Mouse (Mus musculus): ENCODE results near the gene Lgi1. TPM values are rescaled to one million over a fixed set of nuclear protein-coding genes. Genes with fewer than 3 reads are reported as not detected.

Lgi1 gene
- total RNA-seq, 2 experiments from 2014 or later = 1.7 to 12.1 TPM

DNA sequence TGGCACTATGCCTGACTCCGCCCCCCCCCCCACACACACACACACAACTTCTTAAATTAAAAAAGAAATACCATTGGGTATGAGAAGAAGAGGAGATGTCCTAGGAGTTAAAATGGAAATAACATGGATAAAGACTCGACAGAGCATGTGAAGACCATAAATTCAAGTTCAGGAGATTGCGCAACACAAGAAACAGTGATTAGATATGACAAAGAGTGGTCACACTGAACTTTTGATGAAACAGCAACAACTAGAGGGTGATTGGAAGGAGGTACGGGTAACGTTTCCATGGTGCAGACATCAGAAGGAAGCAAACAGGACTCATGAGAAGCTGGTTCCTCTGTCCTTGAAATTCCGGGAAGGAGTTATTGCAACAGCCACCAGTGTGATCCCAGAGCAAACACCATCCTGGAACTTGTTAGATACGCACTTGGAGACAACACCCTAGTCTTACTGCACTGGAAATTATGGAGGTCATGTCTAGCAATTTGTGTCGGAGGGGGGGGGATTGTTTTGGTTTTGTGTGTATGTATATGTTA, 22.0 kb upstream of the Lgi1 start:
- Histone ChIP-seq H3K4me3 (no peak overlapping the region), H3K27ac (no peak overlapping the region)
- TF ChIP-seq CTCF (IDR thresholded peaks at IDR 0.05) = no peak
- intact Hi-C loops (cut with DNase I) = no loop called here
- DNase-seq = no peak

DNA sequence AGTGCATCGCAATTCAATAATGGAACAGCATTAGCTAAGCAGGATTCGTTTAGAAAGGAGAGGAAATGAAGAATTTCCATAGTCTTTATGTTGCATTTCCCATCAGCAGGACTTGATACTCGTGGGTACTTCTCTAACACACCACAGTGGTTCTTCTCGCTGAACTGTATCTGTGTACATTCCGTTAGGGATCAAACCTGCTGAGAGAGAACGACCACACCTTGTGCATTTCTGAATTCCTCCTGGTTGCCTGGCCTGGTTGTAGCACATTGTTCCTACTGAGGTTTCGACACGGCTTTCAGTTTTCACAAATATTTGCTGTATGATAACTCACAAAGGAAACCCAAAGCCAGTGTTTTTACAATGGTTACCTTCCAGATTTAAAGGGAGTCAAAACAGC, 19.6 kb upstream of the Lgi1 start:
- intact Hi-C loops (cut with DNase I) = no loop called here
- Histone ChIP-seq H3K4me3 (no peak overlapping the region), H3K27ac (no peak overlapping the region)
- TF ChIP-seq CTCF (IDR thresholded peaks at IDR 0.05) = no peak
- DNase-seq = no peak

- intact Hi-C loops (cut with DNase I) = no loop called here
- TF ChIP-seq CTCF (IDR thresholded peaks at IDR 0.05) = no peak
- H3K4me3 ChIP-seq = peak overlapping the region; percentile 1; the same call in 1 of the 2 replicates
- H3K27ac ChIP-seq = no peak overlapping the region
- no peak for DNase-seq
Measured at GRCm38 (mm10) chr19:38245361-38246176, 18.8 kb upstream of the Lgi1 start.

DNA sequence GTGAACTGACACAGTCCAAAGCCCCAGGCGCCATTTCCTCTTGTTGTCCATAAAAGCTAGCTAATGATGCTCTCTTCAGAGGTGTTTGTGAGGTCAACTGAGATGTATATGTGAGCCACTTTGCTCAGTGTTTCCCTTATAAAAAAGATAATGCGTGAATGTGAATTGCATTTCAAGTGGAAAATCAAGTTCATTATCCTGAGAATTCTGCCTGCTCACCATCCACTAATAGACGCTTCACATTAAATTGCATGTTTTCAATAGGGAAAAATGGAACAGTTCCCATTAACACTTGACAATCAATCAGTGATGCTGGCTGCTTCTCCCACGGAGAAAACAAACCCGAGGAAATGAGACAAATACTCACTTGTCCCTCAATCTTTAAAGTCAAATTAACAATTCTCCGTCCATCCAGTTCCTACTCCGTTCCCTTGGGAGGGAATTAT, 18.1 kb upstream of the Lgi1 start:
- H3K27ac ChIP-seq = no peak overlapping the region
- no peak for TF ChIP-seq CTCF (IDR thresholded peaks at IDR 0.05)
- no peak for DNase-seq
- no peak overlapping the region for H3K4me3 ChIP-seq
- intact Hi-C loops (cut with DNase I) = no loop called here

DNA sequence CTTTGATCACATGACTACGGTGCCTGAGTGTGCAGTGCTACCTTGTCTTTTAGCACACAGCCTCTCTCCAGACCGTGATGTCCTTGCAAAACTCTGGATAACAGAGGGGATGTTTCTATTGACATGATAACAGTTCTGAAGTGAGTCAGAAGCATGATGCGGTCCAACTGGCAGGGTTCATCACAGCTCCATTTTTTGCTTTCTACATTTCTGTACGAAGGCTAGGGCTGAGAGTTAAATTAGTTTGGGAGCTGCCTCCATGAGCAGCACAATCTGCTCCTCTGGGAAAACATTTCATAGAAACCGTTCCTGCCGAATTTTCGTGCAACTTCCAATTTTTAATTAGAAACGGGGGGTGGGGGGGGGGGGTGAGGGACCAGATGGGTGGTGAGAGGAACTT, 14.7 kb upstream of the Lgi1 start:
- DNase-seq = no peak
- TF ChIP-seq CTCF (IDR thresholded peaks at IDR 0.05) = no peak
- Histone ChIP-seq H3K4me3 (no peak overlapping the region), H3K27ac (no peak overlapping the region)
- intact Hi-C loops (cut with DNase I) = loop anchor here (1.0 kb wide), 1 partner anchor 103 kb away; no protein-coding TSS in a partner anchor

DNA sequence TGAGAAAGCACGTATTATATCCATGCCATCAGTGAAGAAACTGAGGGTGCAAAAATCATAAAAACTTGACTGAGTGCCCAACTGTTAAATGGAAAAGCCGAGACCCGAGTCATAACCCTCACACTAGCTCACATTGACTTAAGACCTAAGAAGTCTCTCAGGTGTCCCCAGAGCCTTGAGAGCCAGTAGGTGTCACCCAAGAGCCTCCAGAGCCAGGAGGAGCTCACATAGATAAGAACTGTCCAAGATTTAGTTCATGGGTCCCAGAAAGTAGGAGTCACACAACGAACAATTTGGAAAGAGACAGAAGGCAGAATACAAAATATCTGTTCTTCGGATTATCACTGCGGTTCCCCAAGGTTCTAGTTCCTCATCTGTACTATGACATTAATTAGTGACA, 10.5 kb upstream of the Lgi1 start:
- H3K27ac ChIP-seq = no peak overlapping the region
- intact Hi-C loops (cut with DNase I) = loop anchor here (2.0 kb wide), 1 partner anchor 71 kb away; no protein-coding TSS in a partner anchor
- H3K4me3 ChIP-seq = no peak overlapping the region
- DNase-seq = peak; percentile 53
- peak; percentile 75 for TF ChIP-seq CTCF (IDR thresholded peaks at IDR 0.05)

- Histone ChIP-seq H3K27ac (peak overlapping the region; percentile 61), H3K4me3 (peak overlapping the region; percentile 68)
- intact Hi-C loops (cut with DNase I) = no loop called here
- no peak for TF ChIP-seq CTCF (IDR thresholded peaks at IDR 0.05)
- DNase-seq = peak; percentile 26
Measured at GRCm38 (mm10) chr19:38258651-38259065, 5.7 kb upstream of the Lgi1 start.

DNA sequence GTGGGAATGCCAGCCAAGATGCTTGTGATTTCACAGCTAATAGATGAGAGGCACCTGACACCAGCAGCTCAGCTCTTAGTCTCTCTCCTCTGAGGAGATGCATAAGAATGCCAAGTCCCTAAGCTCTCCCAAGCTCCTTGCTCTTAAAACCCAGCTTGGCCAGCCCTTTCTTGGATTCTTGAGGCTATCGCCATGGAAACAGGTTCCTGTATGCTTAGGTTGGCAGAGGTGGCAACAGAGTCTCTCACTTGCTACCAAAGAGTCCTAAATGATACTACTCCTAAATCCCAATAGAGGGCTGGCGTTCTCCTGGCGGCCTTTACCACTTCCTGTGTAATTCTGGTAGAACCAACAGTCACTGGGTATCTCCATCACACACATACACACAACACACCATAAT, 4.9 kb upstream of the Lgi1 start:
- no peak for DNase-seq
- Histone ChIP-seq H3K27ac (no peak overlapping the region), H3K4me3 (no peak overlapping the region)
- TF ChIP-seq CTCF (IDR thresholded peaks at IDR 0.05) = no peak
- intact Hi-C loops (cut with DNase I) = no loop called here

DNA sequence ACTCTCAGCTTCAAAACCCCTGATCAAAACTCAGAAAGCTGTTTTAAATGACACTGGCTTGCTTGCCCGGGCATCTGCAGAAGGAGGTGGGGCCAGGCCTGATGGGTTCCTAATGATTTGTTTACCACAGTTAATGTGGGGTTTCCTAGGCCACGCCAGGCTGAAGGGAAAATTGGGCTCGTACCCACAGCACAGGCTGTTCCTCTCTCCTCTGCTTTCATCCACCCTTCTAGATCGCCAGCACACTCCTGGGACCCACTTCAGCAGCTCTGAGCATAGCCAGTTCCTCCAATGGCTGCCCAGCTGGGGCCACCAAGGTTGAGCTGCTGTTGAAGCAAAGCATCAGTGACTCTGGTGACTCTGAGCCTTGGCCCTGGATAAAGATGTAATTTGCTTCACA, 4.0 kb upstream of the Lgi1 start:
- no peak for TF ChIP-seq CTCF (IDR thresholded peaks at IDR 0.05)
- Histone ChIP-seq H3K4me3 (no peak overlapping the region), H3K27ac (no peak overlapping the region)
- DNase-seq = peak; percentile 41
- intact Hi-C loops (cut with DNase I) = no loop called here

DNA sequence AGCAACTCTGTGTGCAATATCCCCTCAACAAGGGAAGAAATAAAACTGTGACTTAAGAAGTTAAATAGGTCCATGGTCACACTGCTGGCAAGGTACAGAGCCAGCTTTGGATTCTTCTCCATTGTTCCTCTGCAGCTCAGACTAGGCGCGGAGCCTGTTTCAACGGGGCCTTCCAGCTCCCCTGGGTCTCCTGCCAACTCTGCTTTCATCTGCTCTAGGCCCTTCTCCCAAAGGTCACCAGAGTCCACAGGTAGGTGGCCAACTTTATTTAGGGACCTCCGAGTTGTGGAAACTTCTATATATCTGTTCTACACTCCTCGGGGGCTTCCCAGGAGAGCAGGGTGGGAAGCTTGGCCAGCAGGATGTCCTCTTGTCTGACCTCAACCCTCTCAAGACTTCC, 3.0 kb upstream of the Lgi1 start:
- intact Hi-C loops (cut with DNase I) = no loop called here
- H3K27ac ChIP-seq = no peak overlapping the region
- H3K4me3 ChIP-seq = no peak overlapping the region
- DNase-seq = peak; percentile 58
- no peak for TF ChIP-seq CTCF (IDR thresholded peaks at IDR 0.05)

- DNase-seq = peak; percentile 43
- H3K4me3 ChIP-seq = peak overlapping the region; percentile 51
Measured at GRCm38 (mm10) chr19:38263829-38264504, 369 bp upstream of the Lgi1 start.

DNA sequence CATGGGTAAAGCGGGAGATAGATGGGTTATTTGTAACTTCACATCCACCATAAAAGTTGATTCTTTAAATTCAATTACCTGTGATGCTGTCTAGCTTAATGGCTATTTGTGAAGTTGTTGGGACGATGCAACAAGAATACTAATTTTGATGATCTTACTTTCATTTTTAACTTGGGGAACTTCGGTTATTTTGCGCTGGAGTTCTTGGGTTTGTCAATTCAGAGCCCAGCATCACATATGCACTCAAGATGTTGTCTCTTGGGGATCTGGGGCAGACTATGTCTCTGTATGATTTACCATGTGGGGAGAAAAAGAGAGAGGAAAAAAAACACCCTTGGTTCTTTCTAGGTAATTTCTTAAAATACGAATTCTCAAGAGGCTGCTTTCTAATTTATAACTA, 1.4 kb downstream of the Lgi1 start:
- no peak for DNase-seq
- no peak for TF ChIP-seq CTCF (IDR thresholded peaks at IDR 0.05)
- Histone ChIP-seq H3K4me3 (peak overlapping the region; percentile 51), H3K27ac (no peak overlapping the region)
- intact Hi-C loops (cut with DNase I) = no loop called here

More at GRCm38 (mm10) chr19:38263829-38264504, 369 bp upstream of the Lgi1 start:
- intact Hi-C loops (cut with DNase I) = no loop called here
- H3K27ac ChIP-seq = peak overlapping the region; percentile 28; the same call in 1 of the 2 replicates
- TF ChIP-seq CTCF (IDR thresholded peaks at IDR 0.05) = peak; percentile 42

DNA sequence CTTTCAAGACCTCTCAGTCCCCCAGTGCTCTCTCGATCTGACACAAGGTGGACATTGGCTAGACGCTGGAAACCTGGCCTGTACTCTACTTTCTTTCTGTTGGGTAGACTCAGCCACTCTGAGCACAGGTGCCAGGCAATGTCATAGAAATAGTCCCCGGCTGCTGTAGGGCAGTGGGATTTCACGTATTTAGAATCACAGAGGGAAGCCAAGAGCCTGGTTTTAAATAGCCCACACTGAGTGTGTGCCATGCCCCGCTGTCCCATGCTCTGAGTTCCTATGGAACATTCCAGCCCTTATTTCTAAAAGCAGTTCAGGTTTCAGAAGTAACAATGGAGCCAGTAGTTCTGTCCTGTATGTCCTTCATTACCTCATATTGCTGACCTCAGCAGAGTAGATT, 3.1 kb downstream of the Lgi1 start:
- TF ChIP-seq CTCF (IDR thresholded peaks at IDR 0.05) = no peak
- Histone ChIP-seq H3K4me3 (no peak overlapping the region; the same call in 1 of the 2 replicates), H3K27ac (no peak overlapping the region)
- intact Hi-C loops (cut with DNase I) = no loop called here
- peak; percentile 26 for DNase-seq

All from gastrocnemius, adult 2 months (tissue).